Mouse (Mus musculus) ovary, postnatal 10 days (tissue): ENCODE data around the gene Hif1an.

Experiments used
- DNase-seq: peaks from one replicate; pipeline ENCODE4 v3.0.0; 2022; ENCODE audit warnings: low spot score

Gene Hif1an

DNA sequence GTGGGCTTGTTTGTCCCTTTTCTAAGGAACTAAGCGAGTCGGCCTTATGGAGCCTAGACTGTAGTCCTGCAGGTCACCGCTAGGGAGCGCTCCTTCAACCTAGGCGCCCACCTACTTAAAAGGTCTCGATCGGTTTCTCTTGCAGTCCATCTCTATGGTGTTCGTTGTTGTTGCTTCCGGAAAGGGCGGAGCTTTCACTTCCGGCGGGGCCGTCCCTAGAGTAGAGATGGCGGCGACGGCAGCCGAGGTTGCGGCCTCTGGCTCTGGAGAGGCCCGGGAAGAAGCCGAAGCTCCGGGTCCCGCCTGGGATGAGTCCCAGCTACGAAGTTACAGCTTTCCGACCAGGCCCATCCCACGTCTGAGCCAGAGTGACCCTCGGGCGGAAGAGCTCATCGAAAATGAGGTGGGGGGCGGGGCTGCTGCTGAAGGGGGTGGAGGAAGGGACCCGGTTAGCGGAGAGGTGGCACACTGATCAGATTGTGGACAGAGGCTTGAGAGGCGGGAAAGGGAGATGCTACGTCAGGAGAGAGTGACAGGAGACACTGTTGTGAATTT, at the start of gene Hif1an:
TSS of gene Hif1an (plus strand) at position 199 of the 555 bp plus-strand sequence.
- peak; percentile 84 for DNase-seq

DNA sequence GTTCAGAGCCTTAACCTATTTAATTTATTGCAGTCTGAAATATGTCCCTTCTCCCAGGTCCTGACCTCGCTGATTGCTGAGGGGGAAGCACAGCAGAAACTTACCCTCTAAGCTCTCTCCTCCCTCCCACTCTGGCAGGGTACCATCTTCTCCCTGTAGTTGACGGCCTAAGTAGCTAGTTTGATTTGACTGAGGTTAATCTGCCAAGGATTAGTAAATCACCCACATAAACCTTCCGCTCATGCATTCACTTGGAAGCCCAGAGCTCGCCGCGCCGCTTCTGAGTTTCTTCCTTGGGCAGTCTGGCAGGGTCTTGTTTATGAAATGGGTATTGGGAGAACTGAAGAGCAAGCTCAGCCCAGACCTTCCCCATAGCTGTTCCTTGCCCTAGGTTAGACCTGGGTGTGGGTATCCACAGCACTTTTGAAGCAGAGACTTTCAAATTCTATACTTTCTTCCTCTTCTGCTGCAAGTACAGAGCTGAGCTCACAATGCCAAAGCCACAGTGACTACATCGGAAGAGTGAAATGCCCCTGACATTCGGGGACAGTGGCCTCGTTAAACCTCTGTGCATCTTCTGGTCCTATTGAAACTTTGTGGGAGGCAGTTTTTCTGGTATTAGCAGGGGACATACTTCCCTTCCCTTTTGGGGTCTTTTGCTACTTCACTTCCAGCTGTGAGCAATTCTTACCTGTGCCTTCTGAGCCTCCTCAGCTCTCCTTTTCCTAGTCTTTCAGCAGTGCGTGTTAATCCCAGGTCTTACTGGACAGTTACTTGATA, 49.4 kb upstream of the Hif1an start:
- no peak for DNase-seq

DNA sequence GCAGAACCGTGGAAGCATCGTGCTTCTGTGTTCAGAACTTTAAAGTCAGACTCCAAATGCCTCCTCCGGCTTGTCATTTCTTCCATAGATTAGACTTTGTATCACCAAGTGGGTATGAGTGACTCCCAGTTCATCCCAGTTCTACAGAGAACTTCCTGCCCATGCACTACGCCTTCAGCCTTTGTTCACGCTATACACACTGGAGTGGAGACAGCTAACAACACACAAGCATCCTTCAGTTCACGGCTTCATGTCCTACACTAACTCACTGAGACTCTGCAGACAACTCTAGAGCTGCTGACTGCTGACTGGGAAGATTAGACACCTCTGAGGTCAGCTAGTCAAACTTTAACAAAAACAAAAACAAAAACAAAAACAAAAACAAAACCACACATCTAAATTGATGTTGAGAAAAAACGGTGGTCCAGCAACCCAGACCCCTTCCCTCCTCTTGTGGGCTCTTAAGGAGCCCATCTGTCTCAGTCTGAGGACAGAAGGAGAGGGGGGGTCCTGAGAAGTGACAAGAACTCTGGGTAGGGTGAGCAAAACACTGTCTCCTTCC, 48.6 kb upstream of the Hif1an start:
- no peak for DNase-seq

DNA sequence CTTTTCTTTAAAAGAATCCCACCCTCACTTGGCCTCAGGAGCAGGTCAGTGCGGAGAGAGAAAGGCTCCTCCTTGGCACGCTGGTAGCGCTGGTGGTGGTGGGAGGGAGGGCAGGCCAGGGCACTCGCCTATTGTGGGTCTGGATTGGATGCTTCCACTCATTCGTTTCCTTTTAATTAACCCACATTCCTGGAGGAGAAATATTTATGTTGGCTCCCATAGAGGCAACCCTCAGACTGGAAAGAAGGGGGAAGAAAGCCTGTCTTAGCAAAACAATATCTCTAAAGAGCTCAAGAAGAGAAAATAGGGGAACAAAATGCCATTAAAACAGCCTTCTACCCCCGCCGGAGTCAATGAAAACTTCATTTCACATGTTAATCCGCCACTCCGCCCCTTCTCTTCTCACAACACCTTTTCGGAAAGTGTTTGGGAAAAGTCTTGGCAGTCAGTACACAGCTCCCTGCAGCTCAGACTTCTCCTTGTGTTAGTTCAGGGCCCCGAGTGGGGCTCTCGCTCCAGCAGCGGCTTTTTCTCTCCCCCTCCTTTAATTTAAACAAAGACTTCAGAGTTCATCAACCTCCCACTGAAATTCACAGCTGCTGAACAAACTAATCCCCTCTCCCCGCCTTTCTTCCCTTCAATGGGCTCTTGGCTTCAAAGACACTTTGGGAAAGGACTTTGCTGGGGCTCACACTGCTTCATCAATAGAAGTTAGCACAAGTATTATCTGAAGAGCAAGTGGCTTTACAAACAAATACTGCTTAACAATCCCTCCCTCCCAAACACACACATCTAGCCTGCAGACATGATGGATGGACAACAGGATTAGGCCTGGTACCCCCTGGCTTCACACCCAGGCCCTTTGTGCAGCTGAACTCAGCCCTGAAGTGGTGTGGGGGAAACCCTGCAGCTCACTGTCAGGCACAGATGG, 47.9 kb upstream of the Hif1an start:
- DNase-seq = no peak

DNA sequence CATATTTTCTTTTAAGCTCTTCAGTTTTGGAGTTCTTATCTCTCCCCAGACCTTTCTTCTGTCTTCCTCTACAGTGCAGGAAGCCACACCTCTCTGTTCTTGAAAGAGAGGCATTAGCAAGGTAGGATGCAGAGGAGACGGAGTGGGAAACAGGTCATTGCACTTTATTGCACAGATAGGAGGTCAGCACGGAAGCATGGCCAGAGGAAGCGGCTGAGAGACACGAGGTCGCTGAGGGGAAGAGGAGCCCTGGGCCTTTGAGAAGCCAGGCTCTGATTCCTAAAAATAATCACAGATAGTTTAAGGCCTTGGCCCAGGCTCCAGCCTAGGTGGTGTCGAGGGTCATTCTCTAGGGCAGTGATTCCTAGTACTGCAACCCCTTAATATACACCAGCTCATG, 46.9 kb upstream of the Hif1an start:
- no peak for DNase-seq

DNA sequence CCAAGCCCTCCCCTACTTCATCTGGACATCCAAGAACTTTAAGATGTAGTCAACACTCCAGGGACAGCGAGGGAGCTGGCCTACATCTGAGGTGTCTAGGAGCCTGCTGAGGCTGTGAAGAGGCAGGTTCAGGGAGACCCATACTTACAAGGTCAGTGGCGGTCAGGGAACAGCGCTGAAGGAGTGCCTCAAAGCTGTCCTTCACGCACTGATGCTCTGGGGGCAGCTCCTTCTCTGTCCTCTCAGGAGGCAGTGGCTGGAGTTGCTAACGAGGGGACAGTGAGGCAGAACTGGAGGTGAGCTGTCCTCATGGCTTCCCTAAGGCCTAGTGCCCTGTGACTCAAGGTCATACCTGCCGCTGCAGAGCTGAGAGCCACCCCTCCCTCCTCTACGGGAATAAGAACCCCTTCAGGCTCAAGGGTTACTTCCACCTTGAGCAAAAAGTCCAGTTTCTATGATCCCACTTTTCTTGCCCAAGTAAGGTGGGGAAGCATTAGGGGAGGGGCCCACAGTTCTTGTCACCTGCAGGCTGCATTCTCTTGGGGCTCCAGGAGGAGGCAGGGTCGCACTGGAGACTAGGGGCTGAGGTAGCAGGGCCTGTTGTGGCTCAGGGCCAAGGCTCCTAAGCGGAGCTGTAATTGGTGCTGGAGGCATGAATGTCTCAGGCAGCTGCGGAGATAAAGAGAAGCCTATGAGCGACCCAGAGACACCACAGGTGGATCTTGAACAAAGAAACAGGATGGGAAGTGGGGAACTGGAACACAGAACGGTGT, 44.5 kb upstream of the Hif1an start:
- no peak for DNase-seq

DNA sequence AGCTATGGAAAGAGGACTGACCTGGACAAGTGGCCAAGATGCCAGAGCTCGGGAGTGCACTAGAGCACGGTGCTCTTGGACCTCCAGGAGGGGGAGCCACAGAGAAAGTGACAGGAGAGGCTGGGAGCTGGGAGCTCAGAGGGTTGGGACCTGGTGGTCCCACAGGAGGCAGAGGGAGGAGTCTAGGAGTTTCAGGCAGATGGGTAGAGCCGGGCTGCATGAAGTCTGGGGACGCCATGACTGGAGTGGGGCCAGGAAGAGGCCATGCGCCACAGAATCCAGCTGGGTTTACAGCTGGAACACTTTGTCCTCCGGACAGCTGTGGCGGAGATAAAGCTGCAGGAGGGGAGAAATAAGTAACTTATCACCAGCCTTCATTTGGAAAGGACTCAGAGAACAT, 43.5 kb upstream of the Hif1an start:
- DNase-seq = no peak

DNA sequence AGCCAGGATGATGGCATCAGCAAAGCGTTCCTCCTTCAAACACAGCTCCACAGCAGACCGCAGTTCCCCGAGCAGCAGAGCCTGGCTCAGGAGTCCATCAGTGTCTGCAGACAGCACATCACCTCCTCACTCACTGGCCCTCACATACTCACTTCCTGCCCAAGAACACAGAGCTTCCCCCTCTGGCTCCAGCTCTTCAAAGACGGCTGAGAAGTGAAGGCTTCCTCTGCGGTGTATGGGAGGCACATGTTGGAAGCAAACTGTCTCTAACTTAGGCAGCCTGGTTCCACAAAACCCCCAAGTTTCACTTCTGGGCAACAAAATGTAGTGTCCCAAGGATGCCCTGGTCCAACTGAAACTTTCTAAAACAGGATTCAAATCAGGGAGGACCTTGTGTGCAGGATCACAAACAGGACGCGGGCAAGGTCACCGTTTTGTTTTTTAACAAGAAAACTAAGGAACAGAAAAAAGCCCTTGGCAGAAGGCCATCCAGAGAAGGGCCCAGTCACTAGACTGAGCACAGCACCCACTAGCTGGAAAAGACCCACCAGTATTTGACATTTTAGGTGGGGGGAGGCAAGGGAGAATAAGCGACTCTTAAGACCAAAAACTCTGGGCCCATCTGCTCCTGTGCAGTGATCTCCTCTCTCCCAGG, 37.0 kb upstream of the Hif1an start:
- no peak for DNase-seq

DNA sequence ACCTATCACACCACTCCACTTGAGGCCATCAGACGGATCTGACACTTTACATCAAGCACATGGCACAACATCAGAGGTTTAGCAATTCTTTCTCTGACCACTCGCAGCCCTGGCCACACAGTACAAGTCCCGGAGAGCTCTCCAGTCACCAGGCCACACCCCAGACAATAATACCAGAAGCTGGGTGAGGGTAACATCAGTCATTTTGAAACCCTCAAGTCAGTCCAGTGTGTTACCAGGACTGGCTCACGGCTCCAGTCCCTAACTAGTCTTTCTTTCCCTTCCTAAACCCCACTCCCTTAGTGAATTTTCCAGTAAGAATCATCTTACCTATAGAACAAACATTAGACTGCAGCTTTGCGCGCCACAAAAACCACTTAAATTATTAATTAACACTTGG, 32.6 kb upstream of the Hif1an start:
- no peak for DNase-seq

DNA sequence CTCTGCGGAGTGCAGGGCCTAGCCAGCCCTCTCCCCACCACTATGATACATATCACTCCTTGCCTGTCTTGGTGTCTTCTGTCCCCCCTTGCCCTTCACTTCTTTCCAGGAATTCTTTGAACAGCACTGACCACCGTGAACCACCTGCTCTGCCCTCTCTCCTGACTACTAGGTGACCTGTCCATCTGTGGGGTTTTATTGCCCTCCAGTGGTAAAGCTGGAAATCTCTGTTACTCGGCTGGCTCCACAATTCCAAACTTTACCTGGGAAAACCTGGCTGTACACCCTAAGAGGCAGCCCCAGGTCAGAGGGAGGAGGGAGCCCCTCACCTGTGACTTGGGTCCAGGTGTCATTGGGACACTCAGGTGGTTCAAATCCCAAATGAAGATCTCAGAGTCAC, 27.3 kb upstream of the Hif1an start:
- no peak for DNase-seq

DNA sequence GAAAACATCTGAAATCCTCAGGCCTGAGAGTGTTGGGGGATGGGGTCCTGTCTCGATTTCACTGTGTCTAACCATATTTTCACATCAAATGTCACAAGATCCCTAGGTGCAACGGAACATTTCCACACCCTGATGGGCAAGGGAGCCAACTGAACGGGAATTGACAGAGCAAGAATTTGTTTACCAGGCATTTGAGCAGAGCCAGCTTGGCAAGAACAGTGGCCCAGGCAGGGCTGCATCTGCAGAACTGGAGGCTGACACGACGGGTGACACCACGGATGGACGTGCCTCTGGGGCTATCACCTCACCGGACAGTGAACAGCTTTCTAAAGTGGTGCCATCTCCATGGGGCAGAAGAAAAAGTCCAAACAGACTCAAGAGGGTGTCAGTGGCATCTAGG, 25.2 kb upstream of the Hif1an start:
- DNase-seq = no peak

DNA sequence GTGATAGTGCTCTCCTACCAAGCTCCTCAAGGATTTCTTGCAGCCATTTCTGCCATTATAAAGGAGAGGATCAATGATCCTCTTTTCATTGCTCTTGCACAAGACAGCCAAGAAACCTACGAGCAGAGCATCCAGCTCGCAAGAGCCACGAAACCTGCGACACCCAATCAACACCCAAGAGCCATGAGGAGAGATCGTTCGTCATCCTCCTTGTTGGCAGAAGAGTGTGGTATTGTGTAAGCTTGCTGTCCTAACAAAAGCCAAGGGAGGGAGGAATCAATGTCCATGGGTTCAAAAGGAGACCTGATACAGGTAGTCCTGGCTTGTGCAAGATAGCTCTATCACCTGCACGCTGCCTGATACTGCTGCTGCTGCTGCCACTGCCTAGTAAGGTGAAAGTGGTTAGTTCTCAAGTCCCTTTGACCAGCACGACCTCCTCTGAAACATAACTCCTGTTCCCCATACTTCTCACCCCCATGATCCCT, 19.9 kb upstream of the Hif1an start:
- DNase-seq = no peak

DNA sequence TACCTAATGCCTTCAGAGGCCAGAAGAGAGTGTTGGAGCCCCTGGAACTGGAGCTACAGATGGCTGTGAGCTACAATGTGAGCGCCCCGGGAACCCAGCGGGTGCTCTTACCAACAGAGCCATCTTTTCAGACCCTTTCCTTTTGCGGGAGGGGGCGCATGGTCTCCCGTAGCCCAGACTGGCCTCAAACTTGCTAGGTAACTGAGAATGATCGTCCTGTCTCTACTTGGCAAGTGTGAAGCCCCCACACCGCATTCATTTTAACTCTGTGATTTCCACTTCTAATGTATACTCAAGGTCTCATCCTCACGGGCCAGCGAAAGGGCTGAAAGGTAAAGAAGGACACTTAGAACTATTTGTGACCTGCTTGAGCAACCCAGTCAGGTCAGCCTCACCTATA, 18.3 kb upstream of the Hif1an start:
- no peak for DNase-seq

DNA sequence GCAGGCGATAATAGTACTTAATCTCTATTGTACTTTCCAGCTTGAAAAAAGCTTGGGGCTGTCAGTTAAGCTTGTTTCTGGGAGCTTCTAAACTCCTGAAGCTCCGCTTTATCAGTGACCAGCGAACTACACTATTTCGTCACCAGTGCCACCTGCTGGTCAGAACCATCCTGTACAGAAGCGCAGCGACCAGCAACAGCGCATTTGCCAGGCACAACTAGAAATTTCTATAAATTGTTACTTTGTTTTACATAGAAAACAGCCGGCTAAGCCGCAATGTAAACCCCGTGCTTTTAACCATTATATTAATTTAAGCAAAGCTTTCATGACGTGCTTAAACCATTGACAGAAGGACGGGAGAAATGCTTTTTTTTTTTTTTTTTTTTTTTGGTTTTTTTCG, 17.9 kb upstream of the Hif1an start:
- peak; percentile 38 for DNase-seq

DNA sequence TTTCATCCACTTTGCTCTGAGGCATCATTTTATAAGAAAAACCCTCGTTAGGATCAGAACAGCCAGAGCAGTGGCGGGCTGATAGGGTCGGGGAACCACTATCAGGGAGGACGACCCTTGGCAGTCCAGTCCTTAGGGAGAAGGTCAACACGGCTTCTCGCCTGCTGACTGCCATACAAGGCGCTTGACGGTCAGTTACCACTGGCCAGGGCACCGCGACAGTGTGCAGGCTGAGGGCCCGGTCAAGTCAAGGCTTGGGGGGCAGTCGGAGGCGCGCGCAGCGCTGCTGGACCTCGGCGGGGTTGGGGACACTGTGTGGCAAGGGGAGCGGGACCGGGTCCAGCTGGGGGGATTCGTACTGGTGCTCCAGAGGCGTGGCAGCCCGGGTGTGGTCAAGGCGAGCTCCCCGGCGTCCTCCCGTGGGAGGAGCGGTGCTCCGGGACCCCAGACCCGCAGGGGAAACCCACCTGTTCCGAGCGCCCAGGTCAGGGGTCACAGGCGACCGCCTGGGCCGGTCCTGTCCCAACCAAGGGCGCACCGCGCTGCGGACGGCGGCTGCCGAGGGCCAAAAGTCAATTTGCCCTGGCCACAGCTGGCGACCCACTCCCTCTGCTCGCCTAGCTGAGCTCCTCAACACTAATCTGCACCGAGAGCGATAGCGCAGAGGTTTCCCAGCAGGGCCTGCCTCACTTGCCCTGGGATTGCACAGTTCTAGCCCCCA, 17.2 kb upstream of the Hif1an start, which contains the start of gene Sec31b:
TSS of gene Sec31b (minus strand) at position 544 of the 721 bp plus-strand sequence.
- peak; percentile 23 for DNase-seq

DNA sequence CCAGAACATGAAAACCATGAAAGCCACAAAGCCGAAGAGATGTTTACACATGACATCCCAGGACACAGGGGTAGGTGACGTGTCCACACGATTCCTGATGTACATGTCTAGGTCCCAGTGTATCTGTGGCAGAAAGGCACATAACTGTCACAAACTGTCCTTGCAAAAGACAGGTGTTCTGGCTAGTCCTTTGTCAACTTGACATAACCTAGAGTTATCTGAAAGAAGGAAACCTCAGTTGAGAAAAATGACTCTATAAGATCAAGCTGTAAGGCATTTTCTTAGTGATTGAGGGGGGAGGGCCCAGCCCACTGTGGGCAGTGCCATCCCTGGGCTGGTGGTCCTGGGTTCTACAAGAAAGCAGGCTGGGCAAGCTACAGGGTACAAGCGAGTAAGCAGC, 9.9 kb upstream of the Hif1an start, which contains the start of gene Gm20538:
TSS of gene Gm20538 (minus strand) at position 101 of the 400 bp plus-strand sequence.
- no peak for DNase-seq

DNA sequence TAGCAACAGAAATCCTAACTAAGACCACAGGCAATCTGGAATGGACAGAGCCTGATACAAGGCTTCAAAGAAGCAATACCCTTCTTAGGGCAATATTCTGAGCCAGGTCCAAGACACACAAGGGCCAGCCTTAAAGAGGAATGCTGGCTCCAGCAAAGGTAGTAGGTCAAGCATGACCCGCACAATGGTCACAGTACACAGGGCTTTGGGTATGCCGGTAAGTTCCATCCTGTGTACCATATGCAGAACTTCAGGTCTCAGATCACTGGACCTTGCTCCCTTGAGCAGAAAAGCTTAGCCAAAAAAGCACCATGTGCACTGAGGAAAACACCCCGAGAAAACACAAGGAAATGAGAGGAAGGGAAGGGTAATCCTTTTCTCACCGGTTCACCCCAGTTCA, 9.4 kb upstream of the Hif1an start:
- no peak for DNase-seq

DNA sequence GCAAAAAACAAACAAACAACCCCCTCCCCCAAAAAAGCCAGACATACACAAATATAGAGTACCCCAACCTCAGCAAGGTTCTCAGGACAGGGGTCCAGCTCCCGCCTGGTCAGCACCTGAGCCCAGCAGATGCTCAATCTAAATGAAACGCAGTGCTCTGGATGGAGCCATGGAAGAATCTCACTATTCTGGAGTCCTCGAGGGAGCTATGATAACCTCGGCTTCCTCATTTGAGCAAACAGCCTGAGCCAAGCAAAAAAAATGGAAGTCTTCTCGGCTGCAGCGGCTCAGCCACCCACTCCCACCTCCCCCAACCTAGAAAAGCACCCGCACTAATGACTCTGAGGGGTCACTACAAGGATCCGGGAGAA, 8.2 kb upstream of the Hif1an start:
- DNase-seq = no peak

DNA sequence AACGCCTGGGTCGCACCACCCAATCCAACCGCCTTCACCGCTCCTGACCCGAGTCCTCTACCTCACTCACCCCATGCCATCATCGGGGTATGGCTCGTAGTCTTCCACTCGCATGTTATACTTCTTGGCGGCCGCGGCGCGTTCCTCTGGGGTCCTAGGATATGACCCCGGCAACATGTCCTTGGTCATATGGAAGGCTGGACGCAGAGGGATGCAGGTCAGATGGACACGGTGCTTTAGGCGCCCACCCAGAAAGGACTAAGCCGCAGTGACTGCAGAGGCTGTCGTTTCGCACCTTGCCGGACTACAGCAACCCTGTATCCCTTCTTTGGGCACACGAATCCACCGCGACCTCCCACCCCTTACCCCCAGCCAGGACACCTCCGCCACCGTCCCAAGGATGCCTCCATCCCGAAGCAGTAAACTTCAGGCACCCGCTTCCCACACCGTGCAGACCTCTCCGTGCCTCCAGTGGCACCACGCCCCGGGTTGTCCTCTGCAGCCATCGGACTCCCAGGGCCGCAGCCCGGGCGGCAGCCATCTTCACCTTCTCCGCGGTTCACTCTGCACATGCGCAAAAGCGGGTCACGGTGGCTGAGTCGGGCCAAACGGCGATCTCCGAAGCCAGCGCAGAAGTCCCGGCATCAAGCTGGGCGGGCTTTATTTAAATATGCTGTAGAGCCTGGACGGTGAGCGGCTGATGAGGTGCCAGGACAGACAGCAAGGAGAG, 7.6 kb upstream of the Hif1an start, which contains the start of gene Ndufb8:
TSS of gene Ndufb8 (minus strand) at position 580 of the 730 bp plus-strand sequence.
- DNase-seq = peak; percentile 99
